Mouse (Mus musculus): ENCODE data around the gene Vasn.
A peak's percentile ranks its signal among the peaks of the same experiment; 100 is the strongest.

Vasn gene

DNA sequence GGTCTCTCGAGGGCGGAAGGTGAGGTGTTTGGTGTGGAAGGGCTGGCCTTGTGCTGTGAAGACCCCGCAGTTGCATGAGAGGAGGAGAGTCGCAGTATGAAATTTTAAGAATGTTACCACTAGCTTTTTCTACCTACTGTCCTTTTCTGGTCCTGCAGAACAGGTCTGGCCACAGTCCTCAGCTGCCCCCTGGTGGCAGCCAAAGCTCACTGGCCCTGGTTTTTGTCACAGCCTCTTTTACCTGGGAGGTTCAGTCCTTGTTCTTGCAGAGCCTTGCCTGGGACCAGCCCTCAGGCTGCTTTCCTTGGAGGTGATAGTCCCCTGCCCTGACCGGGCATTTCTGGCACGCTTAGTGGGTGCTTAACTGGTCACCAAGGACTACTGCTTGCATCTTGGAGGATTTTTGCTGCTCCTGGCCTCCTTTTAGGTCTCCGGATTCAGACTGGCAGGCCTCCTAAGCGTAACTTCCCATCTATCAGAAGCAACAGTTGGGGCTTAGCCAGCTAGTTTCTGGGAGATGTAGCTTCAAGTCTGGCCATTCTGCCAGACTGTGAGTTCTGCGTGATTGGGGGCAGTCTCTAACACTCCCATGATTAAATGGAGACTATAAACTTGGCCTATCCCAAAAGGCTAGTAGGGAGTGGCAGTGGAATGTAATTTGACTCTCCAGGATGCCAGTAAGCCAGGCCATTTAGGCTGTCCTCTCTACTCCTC is 31.8 kb upstream of the Vasn start:
- DNase-seq (ENCODE audit: low spot score) = peak; percentile 83

DNA sequence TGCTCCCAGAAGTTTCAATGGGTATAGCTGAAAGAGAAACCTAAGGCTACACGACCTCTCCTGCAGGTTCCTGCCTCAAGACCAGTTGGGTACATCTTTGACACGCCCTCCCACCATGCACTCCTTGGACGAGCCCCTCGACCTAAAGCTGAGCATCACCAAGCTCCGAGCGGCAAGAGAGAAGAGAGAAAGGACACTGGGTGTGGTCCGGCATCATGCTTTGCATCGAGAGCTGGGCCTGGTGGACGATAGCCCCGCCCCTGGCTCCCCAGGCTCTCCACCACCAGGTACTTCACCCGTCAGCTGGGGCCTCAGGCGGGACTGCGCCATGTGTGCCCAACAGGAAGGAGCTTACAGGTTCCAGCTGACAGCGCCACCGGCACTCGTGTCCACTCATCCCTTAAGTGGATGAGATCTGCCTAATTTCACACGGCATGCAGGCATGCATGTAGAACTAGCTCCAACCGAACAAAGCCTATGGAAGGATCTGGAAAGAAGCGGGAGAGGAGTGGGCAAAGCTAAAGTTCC is 31.1 kb upstream of the Vasn start:
- DNase-seq (ENCODE audit: low spot score) = no peak

DNA sequence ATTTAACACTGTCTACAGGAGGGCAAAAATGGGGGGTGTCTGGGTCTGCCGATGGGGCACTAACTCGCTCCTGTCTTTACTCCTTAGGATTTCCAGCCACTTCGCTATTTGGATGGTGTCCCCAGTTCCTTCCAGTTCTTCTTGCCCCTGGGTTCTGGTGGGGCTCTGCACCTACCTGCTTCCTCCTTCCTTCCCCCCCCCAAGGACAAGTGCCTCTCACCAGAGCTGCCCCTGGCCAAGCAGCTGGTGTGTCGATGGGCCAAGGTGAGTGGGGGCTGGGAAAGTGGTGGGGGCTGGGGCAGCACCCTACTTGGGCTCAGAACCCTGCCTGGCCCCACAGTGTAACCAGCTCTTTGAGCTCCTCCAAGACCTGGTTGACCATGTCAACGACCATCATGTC is 28.5 kb upstream of the Vasn start:
- DNase-seq (ENCODE audit: low spot score) = no peak

DNA sequence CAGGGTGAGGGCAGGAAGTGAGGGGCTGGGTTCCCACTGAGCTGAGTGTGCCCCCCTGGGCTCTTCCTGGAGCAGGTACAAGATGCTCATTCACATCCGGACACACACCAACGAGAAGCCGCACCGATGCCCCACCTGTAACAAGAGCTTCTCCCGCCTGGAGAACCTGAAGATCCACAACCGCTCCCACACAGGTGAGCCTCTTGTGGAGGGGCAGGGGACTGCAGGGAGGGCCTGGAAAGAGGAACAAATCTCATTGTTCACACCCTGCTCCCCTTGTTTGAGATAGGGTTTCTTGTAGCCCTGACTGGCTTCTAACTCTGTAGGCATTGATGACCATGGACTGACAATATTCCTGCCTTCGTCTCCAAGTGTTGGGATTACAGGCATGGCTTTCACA is 28.1 kb upstream of the Vasn start:
- DNase-seq (ENCODE audit: low spot score) = no peak

DNA sequence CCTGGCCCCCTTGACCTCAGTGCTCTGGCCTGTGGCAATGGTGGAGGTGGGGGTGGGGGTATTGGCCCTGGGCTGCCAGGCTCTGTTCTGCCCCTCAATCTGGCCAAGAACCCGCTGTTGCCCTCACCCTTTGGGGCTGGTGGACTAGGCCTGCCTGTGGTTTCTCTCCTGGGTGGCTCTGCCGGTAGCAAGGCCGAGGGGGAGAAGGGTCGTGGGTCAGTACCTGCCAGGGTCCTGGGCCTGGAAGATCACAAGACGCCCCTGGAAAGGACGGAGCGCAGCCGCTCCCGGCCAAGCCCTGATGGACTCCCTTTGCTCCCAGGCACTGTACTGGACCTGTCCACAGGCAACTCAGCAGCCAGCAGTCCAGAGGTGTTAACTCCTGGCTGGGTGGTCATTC is 26.0 kb upstream of the Vasn start:
- no peak for DNase-seq (ENCODE audit: low spot score)

- DNase-seq (ENCODE audit: low spot score) = no peak
Measured at GRCm38 (mm10) chr16:4614639-4615038, 25.1 kb upstream of the Vasn start.

DNA sequence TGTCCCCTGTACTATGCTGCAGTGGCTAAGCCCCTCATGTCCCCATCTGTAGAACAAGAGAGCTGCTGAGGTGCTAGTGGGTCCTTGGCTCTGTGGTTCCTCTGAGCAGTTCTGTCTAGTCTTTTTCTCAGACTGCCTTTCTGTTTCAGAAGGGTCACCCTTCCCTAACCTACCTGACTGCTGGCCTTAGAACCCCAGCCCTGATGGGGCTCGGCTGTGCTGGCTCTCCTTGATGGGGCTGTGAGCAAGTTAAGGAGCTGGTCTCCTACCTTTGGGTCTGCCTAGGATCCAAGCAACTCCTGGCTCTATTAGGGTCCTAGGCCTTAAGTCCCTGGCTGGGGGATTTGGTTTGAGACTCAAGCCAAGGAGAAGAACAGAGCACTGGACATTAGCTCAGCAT is 24.4 kb upstream of the Vasn start:
- DNase-seq (ENCODE audit: low spot score) = no peak

GRCm38 (mm10) chr16:4616829-4617228 is 22.9 kb upstream of the Vasn start:
- no peak for DNase-seq (ENCODE audit: low spot score)

DNA sequence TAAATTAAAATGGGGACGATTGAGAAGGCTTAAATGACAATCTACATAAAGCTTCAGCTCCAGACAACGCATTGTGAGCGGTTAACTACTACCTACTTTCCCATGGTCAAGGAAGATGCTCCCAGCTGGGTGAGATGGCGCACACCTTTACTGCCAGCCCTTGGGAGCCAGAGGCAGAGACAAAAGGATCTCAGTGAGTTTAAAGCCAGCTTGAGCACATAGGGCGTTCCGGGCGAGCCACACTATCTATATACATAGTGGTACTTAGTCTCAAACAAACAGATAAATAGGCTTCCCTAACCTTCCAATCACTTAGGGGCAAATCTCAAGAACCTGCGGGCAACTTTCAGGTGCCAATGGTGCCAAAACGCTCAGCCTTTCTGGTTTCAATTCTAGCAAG is 15.7 kb upstream of the Vasn start:
- no peak for DNase-seq (ENCODE audit: low spot score)

DNA sequence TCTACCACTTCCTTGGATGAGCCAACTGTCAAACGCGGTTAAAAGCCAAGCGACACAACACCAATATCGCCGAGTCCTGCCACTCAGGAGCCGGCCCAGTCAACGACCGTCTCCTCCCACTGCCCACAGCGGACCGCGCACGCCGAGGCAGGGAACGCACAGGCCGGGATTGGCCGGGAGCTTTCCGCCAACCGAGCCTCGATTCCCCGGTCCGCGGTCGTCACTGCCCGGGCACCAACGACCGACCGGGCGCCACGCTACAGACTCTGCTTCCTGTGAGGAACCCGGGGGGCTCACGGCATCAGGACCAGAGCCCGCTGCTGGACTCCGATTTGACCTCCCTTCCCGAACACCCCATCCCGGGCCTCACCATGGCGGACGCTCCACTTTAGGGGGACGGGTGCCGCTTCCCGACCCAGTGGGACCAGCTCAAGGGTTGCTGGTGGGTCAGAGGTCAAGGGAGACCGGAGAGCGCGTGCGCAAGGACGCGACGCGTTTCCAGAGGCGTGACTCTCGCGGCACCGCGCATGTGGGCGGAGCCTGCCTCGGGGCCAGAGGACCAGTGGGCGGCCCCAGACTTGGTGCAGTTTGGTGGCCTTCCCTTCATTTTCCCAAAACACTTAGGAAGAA is 15.1 kb upstream of the Vasn start, which contains the start of gene Pam16:
Gene Pam16 (minus strand): TSS at position 508 of the 630 bp plus-strand sequence.
- peak; percentile 92 for DNase-seq (ENCODE audit: low spot score)

- no peak for DNase-seq (ENCODE audit: low spot score)
Measured at GRCm38 (mm10) chr16:4627105-4627504, 12.6 kb upstream of the Vasn start.

GRCm38 (mm10) chr16:4628898-4629419 is 10.8 kb upstream of the Vasn start:
- no peak for DNase-seq (ENCODE audit: low spot score)

- DNase-seq (ENCODE audit: low spot score) = peak; percentile 79
Measured at GRCm38 (mm10) chr16:4629950-4630349, 9.8 kb upstream of the Vasn start.

DNA sequence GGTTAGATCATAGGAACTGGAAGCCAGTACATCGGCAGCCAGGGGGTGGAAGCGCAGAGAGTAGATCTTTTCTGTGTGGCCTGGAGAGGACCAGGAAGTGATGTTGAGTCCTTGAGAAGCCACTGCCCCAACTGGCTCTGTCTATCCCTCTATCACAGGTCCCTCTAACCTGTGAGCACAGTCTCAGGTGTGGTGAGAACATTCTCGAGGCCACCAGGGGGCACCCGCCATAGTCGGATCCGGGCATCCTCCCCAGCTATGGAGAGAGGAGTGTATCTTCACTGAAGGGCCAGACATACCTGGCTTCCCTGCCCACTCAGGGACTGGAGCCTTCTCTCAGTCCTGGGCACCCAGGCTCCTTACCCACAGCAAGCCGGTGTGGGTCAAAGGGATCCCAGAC is 7.7 kb upstream of the Vasn start:
- DNase-seq (ENCODE audit: low spot score) = no peak

DNA sequence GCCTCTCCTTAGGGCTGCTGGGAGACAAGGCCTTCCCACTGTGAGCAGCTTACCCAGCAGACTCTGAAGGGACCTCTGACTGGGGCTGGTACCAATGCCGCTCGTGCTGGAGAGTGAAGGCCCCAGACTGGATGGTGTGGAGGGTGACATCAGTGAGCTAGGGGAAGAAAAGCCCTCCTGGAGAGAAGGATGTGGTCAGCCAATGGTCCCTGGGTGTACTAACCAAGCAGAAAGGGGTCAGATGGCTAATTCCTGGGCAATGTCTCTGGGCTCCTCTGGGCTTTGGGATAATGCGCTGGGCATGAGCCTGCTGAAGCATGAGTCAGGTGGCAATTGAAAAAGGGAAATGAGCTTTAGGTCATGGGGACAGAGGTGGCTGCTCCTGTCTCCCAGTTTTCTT is 6.1 kb upstream of the Vasn start:
- no peak for DNase-seq (ENCODE audit: low spot score)

DNA sequence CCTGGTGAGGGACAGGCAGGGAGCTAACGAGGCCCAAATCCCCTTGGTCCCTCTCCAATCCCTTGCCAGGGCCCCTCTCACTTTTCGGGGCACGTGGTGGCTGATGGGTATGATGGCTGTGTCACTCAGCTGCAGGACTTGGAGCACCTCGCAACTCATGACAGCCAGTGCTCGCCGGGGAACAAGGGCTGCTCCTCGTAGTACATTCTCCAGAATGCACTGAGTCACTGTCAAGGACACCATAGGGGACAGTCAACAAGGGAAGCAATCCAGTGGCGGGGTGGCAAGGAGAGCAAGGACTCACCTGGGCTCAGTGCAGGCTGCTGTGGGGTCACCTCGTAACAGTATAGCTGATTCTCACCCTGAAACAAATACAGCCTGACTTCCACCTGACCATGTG is 5.1 kb upstream of the Vasn start:
- DNase-seq (ENCODE audit: low spot score) = no peak

DNA sequence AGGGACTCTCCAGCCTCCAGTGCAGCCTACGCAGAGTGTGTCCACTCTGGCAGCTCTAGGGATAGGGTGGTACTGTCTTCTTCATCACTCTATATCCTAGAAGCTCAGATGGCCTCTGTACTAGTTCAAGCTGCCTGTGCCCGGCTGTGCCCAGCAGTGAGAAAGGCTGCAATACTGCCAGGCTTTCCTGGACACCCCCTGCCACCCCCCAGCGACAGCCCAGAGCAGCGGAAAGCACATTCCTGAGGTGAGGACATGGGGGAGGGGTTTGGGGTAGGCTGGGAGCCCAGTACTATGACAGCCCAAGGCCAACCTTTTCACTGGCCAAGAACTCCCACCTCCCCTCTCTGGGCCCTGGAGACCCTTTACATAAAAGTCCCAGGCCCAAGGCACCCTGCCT is 4.0 kb upstream of the Vasn start:
- DNase-seq (ENCODE audit: low spot score) = no peak

DNA sequence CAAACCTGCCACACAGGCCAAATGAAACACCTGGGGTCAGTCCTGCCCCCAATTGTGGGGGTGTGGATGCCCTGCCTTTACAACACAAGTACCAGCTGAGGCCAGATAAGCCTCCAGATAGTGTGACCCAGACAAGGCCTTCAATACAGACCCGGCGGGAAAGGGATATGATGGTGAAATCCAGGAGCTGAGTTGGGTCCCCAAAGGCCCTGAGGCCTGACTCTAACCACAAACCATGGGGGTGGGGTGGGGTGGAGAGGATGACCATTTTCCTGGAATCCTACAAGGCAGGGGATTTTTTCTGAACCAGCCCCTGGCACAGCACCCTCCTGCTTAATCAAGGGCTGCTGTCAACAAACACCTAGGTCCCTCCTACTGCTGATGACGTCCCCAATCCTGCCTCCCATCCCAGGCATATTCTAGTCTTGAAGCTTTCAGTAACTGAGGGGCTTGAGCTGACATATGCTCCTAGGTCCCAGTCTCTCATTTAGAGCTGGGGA is 800 bp upstream of the Vasn start:
- DNase-seq (ENCODE audit: low spot score) = no peak

DNA sequence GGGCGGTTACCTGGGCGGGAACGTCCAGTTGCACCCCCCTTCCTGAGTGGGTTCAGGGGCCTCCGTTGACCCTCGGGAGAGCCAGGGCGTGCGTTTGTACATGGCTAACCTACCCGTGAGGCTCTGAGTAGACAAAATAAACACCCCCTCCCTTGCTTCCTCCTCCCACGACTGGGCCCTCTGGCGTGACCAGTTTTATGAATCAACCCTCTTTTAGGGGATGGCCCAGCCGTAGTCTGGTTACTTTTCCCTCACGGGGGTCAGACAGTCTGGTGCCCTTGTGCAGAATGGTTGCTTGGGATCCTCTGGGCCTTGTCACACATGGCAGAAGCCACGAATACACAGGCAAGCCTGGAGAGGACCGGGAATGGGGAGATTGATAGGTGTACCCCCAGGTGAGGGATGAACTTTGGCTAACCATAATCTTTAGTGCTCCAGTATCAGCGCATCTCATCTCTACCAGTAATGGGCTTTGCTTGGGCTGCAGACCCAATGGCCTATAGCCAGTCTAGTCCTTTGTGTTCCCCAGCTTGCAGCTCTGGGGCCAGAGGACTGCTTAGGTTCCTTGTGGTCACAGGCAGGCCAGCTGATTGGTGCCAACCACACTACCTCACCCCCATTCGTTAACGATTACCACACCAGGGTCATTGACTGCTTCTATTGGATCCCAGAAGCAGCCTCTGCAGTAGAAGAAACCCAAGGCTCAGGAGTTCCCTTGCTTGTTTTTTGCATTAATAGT is 695 bp downstream of the Vasn start:
- no peak for DNase-seq (ENCODE audit: low spot score)

DNA sequence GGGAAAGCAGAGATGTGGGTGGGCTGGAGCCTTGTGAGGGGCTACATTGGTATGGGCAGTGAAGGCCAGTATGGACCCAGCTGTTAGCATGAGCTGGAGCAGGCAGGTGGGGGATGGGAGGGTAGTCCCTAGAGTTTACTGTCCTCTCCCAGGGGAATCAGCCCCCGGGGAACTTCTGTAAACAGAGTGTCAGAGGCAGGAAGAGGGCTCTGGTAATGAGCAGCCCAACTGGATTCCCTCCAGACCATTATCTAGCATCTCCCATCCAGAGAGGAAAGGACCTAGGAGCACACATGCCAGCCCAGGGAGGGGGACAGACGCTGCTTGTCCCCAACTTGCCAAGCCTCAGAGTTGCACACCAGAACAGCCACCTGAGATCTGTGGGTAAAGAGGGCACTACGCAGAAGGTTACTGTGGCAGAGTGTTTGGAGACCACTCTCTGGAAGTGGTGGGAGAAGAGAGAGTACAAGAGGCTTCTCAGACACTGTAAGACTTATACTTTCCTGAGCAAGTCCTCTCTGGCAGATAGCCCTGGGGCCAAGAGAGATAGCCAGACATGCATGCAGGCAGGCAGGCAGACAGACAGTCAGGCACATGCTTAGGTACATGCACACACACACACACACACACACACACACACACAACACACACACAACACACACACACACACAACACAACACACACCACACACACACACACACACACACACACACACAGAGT is 1.5 kb downstream of the Vasn start:
- no peak for DNase-seq (ENCODE audit: low spot score)

DNA sequence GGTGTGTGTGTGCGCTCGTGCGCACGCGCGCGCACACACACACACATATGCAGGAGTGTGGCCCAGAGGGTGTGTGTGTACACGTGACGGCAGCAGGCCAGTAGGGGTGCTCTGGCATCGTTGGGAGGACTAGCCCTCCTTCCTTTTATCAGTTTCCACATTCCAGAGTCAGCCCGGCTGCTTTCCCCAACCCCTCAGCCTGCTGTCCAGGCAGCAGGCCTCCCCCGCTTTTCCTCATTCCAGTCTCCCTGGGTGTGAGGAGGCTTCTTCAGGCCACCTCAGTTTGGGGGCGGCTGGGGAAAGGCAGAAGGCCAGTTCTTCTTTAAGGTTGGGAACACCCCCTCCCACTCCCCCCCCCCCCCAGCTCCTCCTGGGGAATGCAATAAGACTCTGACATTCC is 2.4 kb downstream of the Vasn start:
- no peak for DNase-seq (ENCODE audit: low spot score)

GRCm38 (mm10) chr16:4642937-4643336 is 3.2 kb downstream of the Vasn start:
- no peak for DNase-seq (ENCODE audit: low spot score)

All from layer of hippocampus, adult 11-12 months (tissue).